In genomic region chr3:84334771-84335420, GRCm38 (mm10) we compare ENCODE assay signal across 8 mouse cellular contexts. TPM values are rescaled to one million over a fixed set of nuclear protein-coding genes. Genes with fewer than 3 reads are reported as not detected.
DNase-seq lines count a peak whose midpoint lies in the region; ATAC-seq and TF ChIP-seq lines count a peak whose summit lies in the region.

No protein-coding gene starts in this region.

- no peaks in the 10 kb centered on the region for H3K36me3 ChIP-seq in forebrain, embryonic 16.5 days (ENCODE audit: control insufficient read depth, insufficient read depth)
- no peaks in the 10 kb centered on the region for H3K36me3 ChIP-seq in liver, embryonic 16.5 days (ENCODE audit: control insufficient read depth, insufficient read depth)

- DNase-seq in gastrocnemius, adult 2 months = no peak
- no peak for DNase-seq in gastrocnemius, adult 18-20 months (ENCODE audit: low spot score)
- peak; percentile 27 for DNase-seq in CD4-positive helper T cell, adult 2 months (ENCODE audit: low read depth, low spot score)
- no peak for DNase-seq in yolk sac, embryonic 10.5 days (ENCODE audit: low spot score)
- no peak for DNase-seq in right cerebral cortex, adult 2 months (ENCODE audit: low spot score in 2 of 2)
- DNase-seq in gastrocnemius, postnatal 25 days = no peak

- peak overlapping the region; percentile 31 for H3K4me2 ChIP-seq in forebrain, embryonic 16.5 days (ENCODE audit: low read length)
- peak overlapping the region; percentile 22; the same call in 1 of the 2 replicates for H3K4me2 ChIP-seq in liver, embryonic 16.5 days (ENCODE audit: low read depth, low read length)

- ATAC-seq in forebrain, embryonic 16.5 days = peak; percentile 24; the same call in 1 of the 2 replicates
- ATAC-seq in liver, embryonic 16.5 days (ENCODE audit: low read depth) = no peak

- no peak overlapping the region for H3K27ac ChIP-seq in gastrocnemius, adult 2 months
- H3K27ac ChIP-seq in forebrain, embryonic 16.5 days (ENCODE audit: low read length) = no peak overlapping the region
- H3K27ac ChIP-seq in liver, embryonic 16.5 days (ENCODE audit: low read length) = no peak overlapping the region

- peaks cover 9% of the 10 kb centered on the region; the same call in 1 of the 2 replicates for H3K27me3 ChIP-seq in forebrain, embryonic 16.5 days (replicated peaks; ENCODE audit: control insufficient read depth, insufficient read depth, low read length)
- peaks cover 5% of the 10 kb centered on the region; the same call in 1 of the 2 replicates for H3K27me3 ChIP-seq in liver, embryonic 16.5 days (ENCODE audit: control insufficient read depth, insufficient read depth, low read depth, low read length)

- no peaks in the 10 kb centered on the region for H3K9me3 ChIP-seq in forebrain, embryonic 16.5 days (ENCODE audit: control insufficient read depth, low read length)
- H3K9me3 ChIP-seq in liver, embryonic 16.5 days (replicated peaks; ENCODE audit: control insufficient read depth, low read length) = no peaks in the 10 kb centered on the region

- 9% methylated on average over 20 of the region's 20 CpGs for WGBS in forebrain, embryonic 16.5 days
- WGBS in liver, embryonic 16.5 days (ENCODE audit: insufficient replicate concordance) = 21% methylated on average over 20 of the region's 20 CpGs

- peak overlapping the region; percentile 48 for H3K4me3 ChIP-seq in gastrocnemius, adult 2 months
- H3K4me3 ChIP-seq in forebrain, embryonic 16.5 days (replicated peaks; ENCODE audit: low read length) = peak overlapping the region; percentile 29
- 0 out of 2 replicates have a peak overlapping the region, but pooled peaks have one; percentile 2 for H3K4me3 ChIP-seq in liver, embryonic 16.5 days (ENCODE audit: low read depth, low read length)

- intact Hi-C loops in gastrocnemius, adult 2 months (cut with DNase I) = no loop called here

- no peak overlapping the region for H3K9ac ChIP-seq in forebrain, embryonic 16.5 days (replicated peaks; ENCODE audit: low read depth, low read length)
- no peak overlapping the region for H3K9ac ChIP-seq in liver, embryonic 16.5 days (ENCODE audit: low read depth, low read length)

- peaks cover 9% of the 10 kb centered on the region for H3K4me1 ChIP-seq in forebrain, embryonic 16.5 days (replicated peaks; ENCODE audit: control insufficient read depth, insufficient read depth, low read length)
- peaks cover 7% of the 10 kb centered on the region for H3K4me1 ChIP-seq in liver, embryonic 16.5 days (ENCODE audit: control insufficient read depth, low read depth, low read length)

- TF ChIP-seq CTCF in gastrocnemius, adult 2 months (IDR thresholded peaks at IDR 0.05) = no peak

RNA-seq across cellular contexts. Expression of gene Trim2, which starts 28.2 kb away (rescaled TPM):
- total RNA-seq in gastrocnemius, adult 2 months (2021) = 1 to 10 TPM; 1.2 to 2.0 TPM
- 1 to 10 TPM; 1.4 to 1.8 TPM for total RNA-seq in gastrocnemius, adult 18-20 months (2021)
- 195 and 201 TPM in 2 replicates for polyA plus RNA-seq in forebrain, embryonic 16.5 days (2015; fragmentation: Nextera tagmentation; extraction: Ambion mirVana)
- polyA plus RNA-seq in liver, embryonic 16.5 days (2015; fragmentation: Nextera tagmentation; extraction: Ambion mirVana) = 6.3 and 6.4 TPM in 2 replicates
- total RNA-seq in gastrocnemius, postnatal 25 days (2021) = 1 to 10 TPM; 2.7 to 3.3 TPM
